Mouse (Mus musculus) myocyte (in vitro differentiated cells): ENCODE data around the gene Hipk2. TPM values are rescaled to one million over a fixed set of nuclear protein-coding genes. Genes with fewer than 3 reads are reported as not detected.

Source experiments
- H3K27me3 ChIP-seq: one replicate; pipeline ENCODE4 v1.6.1; 2011; ENCODE audit not compliant: control insufficient read depth, insufficient read depth, insufficient read length
- H3K36me3 ChIP-seq: one replicate; pipeline ENCODE4 v1.6.1; 2011; ENCODE audit not compliant: control insufficient read depth, insufficient read depth
- H3K4me2 ChIP-seq: one replicate; pipeline ENCODE4 v1.6.1; 2011; ENCODE audit warnings: low read depth, control low read depth
- H3K4me3 ChIP-seq: one replicate; pipeline ENCODE4 v1.5.1; 2011; ENCODE audit warnings: mild to moderate bottlenecking, control low read depth, moderate library complexity
- H3K79me2 ChIP-seq: one replicate; pipeline ENCODE4 v1.6.1; 2011; ENCODE audit not compliant: control insufficient read depth, insufficient read depth
- H3ac ChIP-seq: one replicate; pipeline ENCODE4 v1.6.1; 2011; ENCODE audit not compliant: control insufficient read depth, insufficient read length
- CEBPB ChIP-seq: IDR thresholded peaks from 2 replicates; pipeline ENCODE4 v1.6.1; 2011; ENCODE audit warnings: mild to moderate bottlenecking, moderate library complexity; ENCODE audit not compliant: poor library complexity, insufficient read depth, severe bottlenecking
- E2F4 ChIP-seq: IDR thresholded peaks from one replicate; pipeline ENCODE4 v1.6.1; 2011; ENCODE audit warnings: mild to moderate bottlenecking, control low read depth, moderate library complexity; ENCODE audit not compliant: insufficient read depth
- MAX ChIP-seq: IDR thresholded peaks from one replicate; pipeline ENCODE4 v1.6.1; 2011; ENCODE audit warnings: low read depth, mild to moderate bottlenecking, control low read depth
- MYOD1 ChIP-seq, 3 experiments: IDR thresholded peaks; one replicate each; pipeline ENCODE4 v1.6.1; 2011; ENCODE audit warnings: control low read depth in 2 of 3, low read depth in 2 of 3, mild to moderate bottlenecking in 2 of 3, moderate library complexity in 1 of 3; ENCODE audit not compliant: insufficient read length in 2 of 3, control insufficient read depth in 1 of 3
- MYOG ChIP-seq, 3 experiments: IDR thresholded peaks; one replicate each; pipeline ENCODE4 v1.6.1; 2011; ENCODE audit warnings: control low read depth in 2 of 3, low read depth in 2 of 3, mild to moderate bottlenecking in 2 of 3; ENCODE audit not compliant: insufficient read length in 2 of 3, control insufficient read depth in 1 of 3, insufficient read depth in 1 of 3
- POLR2A ChIP-seq: IDR thresholded peaks from one replicate; pipeline ENCODE4 v1.6.1; 2011; ENCODE audit warnings: low read depth, mild to moderate bottlenecking, control low read depth, moderate library complexity; ENCODE audit not compliant: insufficient read length
- POLR2AphosphoS2 ChIP-seq: IDR thresholded peaks from one replicate; pipeline ENCODE4 v1.6.1; 2011; ENCODE audit warnings: low read depth, control low read depth; ENCODE audit not compliant: insufficient read length
- REST ChIP-seq: IDR thresholded peaks from one replicate; pipeline ENCODE4 v1.6.1; 2011; ENCODE audit warnings: mild to moderate bottlenecking, control low read depth, moderate library complexity; ENCODE audit not compliant: insufficient read depth, insufficient read length
- SRF ChIP-seq: IDR thresholded peaks from one replicate; pipeline ENCODE4 v1.6.1; 2011; ENCODE audit warnings: low read depth; ENCODE audit not compliant: control insufficient read depth, insufficient read length
- TCF12 ChIP-seq: IDR thresholded peaks from one replicate; pipeline ENCODE4 v1.6.1; 2011; ENCODE audit warnings: mild to moderate bottlenecking, control low read depth; ENCODE audit not compliant: poor library complexity, insufficient read depth, severe bottlenecking
- TCF3 ChIP-seq: IDR thresholded peaks from one replicate; pipeline ENCODE4 v1.6.1; 2011; ENCODE audit warnings: low read depth, control low read depth; ENCODE audit not compliant: insufficient read length
- USF1 ChIP-seq: IDR thresholded peaks from one replicate; pipeline ENCODE4 v1.6.1; 2011; ENCODE audit warnings: low read depth, mild to moderate bottlenecking, control low read depth, moderate library complexity
- polyA plus RNA-seq: library from polyadenylated mRNA; unstranded; fragments of >200 nt; fragmentation: generic; extraction: Trizol; gene quantifications from one replicate; pipeline ENCODE4 v1.2.1, GENCODE M21; 2012; ENCODE audit warnings: missing spikeins

Hipk2 gene
- polyA plus RNA-seq, 1 experiment, result 11.3 TPM

DNA sequence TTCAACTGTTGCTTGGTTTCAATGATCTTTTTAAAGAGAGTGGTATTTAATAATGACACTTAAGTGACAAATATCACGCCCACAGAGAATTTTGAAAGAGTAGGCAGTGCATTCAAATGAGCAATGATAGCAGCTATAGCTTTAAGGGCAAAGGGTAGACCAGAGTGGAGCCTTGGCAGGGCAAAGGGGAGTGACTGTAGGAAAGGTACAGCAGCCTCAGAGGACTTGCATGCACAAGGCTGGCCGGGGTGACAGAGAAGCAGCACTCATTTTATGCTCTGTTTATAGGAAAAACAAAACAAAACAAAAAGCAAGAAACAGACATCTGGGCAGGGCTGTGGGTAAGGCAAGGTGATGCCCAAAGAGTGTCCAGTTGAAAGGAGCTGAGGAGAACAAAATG is 5.5 kb upstream of the Hipk2 start:
- Histone ChIP-seq H3K4me3 (no peak overlapping the region), H3K4me2 (no peak overlapping the region), H3K79me2 (no peaks in the 10 kb centered on the region), H3K36me3 (no peaks in the 10 kb centered on the region), H3ac (no peak overlapping the region), H3K27me3 (no peaks in the 10 kb centered on the region)
- TF ChIP-seq E2F4 (no peak), REST (no peak), MYOD1 (IDR thresholded peaks at IDR 0.05; ENCODE audit: control insufficient read depth in 1 of 3, insufficient read length in 2 of 3, low read depth in 2 of 3) (no peak), TCF3 (no peak)

DNA sequence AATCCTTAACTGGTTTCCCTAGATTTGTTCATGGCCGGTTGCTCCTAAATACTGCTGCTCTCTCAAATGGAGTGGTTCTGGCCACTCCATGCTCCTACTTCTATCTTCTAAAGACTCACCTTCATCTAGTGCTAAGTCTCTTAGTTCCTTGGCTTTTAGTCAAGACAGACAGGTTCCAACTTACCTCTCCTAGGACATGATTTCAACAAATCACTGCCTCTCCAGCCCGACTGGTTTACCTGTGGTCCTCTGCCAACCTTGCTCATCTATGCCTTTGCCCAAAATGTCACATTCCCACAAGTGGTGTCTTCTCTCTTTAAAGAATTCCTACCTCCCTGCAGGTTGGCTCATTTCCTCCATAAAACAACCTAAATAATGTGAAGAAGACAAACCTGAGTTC is 1.7 kb upstream of the Hipk2 start:
- no peak overlapping the region for H3K4me3 ChIP-seq
- no peaks in the 10 kb centered on the region for H3K36me3 ChIP-seq
- H3K4me2 ChIP-seq, result no peak overlapping the region
- peaks cover 22% of the 10 kb centered on the region for H3K79me2 ChIP-seq
- TF ChIP-seq REST, result no peak
- no peaks in the 10 kb centered on the region for H3K27me3 ChIP-seq
- no peak overlapping the region for H3ac ChIP-seq

DNA sequence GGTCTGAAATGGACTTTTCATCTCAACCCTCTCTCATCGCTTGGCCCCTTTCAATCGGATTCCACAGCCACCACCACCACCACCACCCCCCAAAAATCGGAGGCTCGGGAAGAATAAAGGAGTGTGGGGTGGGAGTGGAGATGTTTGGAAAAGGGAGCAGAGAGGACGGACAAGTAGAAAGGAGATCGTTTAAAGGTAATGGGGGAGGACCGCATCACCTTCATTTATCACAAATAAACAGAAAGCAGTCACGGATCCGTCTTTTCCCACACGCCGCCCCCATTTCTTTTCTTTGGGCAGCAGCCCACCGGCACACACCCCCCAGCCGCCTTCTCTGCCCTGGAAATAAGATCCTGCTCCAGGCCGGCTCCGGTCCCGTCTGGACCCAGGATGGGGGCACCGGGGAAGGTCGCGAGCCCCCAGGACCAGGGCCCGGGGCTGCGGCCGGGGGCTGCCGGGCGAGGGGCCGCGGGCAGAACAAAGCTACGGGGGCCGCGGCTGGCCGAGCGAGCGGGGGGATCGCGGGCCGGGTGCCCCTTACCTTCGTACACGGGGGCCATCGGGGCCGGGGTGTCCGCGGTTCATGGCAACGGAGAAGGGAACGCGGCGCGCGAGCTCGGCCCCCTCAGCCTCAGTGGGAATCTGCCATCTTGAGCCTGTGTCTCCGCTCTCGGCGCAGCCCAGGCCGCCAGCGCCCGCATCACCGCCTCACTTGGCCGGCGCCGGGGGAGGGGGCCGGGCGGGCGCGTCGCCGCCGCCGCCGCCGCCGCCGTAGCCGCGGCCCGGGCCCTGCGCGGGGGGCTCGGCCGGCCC is 501 bp downstream of the Hipk2 start, which contains the start of gene Tbxas1:
Tbxas1 (plus strand) TSS at position 147 of the 813 bp plus-strand sequence.
- Histone ChIP-seq H3K4me2 (peak within 1 kb of the TSS; percentile 87), H3K4me3 (peak within 1 kb of the TSS; percentile 84), H3K27me3 (no peaks in the 10 kb centered on the region), H3ac (peak within 1 kb of the TSS; percentile 95), H3K36me3 (no peaks in the 10 kb centered on the region), H3K79me2 (peaks cover 40% of the 10 kb centered on the region)
- TF ChIP-seq POLR2A (peak; percentile 55), SRF (no peak)

DNA sequence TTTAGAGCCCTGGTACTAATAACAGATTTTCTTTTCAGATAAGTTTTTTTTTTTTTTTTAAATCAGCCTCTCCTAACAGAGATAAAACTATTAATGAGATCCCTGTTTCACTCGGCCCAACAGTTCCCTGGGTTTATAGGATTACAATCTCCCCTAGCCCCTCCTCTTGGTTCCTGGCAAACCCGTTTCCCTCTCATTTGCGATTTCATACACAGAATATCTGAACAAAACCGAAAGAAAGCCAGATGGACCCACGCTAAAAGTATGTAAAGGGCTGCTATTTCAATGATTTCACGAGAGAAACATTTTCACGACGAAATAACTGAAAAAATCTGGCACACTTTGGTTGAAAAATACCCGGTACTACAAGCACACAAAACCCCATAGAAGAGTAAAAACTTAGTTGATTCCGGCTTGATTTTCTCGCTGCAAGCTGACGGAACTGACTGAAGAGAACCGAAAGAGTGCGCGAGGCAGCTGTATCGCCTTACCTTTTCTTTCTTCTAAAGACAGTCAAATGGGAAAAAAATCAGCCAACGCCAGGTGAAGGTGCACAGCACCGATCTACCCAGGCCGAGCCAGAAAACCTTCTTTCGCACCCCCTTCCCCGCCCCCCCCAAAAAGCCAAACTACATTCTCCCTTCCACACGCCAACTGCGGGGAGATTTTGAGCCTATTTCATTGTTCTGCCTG is 1.3 kb downstream of the Hipk2 start:
- TF ChIP-seq POLR2AphosphoS2 (no peak), MYOG (IDR thresholded peaks at IDR 0.05; ENCODE audit: control insufficient read depth in 1 of 3, insufficient read depth in 1 of 3, insufficient read length in 2 of 3, low read depth in 2 of 3) (no peak), POLR2A (no peak), MAX (no peak), SRF (no peak)
- H3K4me2 ChIP-seq, result peak overlapping the region; percentile 87
- no peaks in the 10 kb centered on the region for H3K36me3 ChIP-seq
- no peaks in the 10 kb centered on the region for H3K27me3 ChIP-seq
- H3ac ChIP-seq, result peak overlapping the region; percentile 95
- peaks cover 46% of the 10 kb centered on the region for H3K79me2 ChIP-seq
- peak overlapping the region; percentile 84 for H3K4me3 ChIP-seq

DNA sequence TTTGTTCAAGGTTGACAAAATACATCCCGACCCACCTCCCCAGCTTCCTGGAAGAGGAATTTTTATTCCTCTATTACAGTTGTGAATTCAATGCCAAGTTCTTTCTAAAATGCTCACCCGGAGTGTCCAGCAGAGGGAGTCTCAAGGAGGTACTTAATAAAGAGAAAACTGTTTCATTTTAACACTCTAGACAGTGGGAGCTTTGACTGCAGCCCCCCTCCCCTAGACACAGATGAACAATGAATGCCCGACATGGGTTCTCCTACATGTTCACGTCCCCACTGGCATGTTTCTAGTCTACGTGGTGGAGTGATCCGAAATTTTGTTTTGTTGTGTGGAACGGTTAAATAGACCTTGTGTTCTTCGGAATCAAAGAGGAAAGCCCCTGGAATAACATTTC is 1.9 kb downstream of the Hipk2 start:
- Histone ChIP-seq H3K79me2 (peaks cover 53% of the 10 kb centered on the region), H3K27me3 (no peaks in the 10 kb centered on the region), H3K4me2 (peak overlapping the region; percentile 87), H3K36me3 (no peaks in the 10 kb centered on the region), H3K4me3 (peak overlapping the region; percentile 84), H3ac (no peak overlapping the region)
- TF ChIP-seq POLR2AphosphoS2, result no peak
- TF ChIP-seq REST, result no peak
- TF ChIP-seq MAX, result no peak
- no peak for TF ChIP-seq MYOD1 (IDR thresholded peaks at IDR 0.05; ENCODE audit: control insufficient read depth in 1 of 3, insufficient read length in 2 of 3, low read depth in 2 of 3)
- no peak for TF ChIP-seq TCF3
- no peak for TF ChIP-seq E2F4
- no peak for TF ChIP-seq CEBPB
- TF ChIP-seq SRF, result no peak
- TF ChIP-seq TCF12, result no peak
- TF ChIP-seq POLR2A, result no peak
- TF ChIP-seq MYOG (IDR thresholded peaks at IDR 0.05; ENCODE audit: control insufficient read depth in 1 of 3, insufficient read depth in 1 of 3, insufficient read length in 2 of 3, low read depth in 2 of 3), result no peak
- no peak for TF ChIP-seq USF1
